Mouse (Mus musculus): Measurements from ENCODE around the gene Mipep. TPM values are rescaled to one million over a fixed set of nuclear protein-coding genes. Genes with fewer than 3 reads are reported as not detected.

Gene Mipep
- total RNA-seq, 2 experiments from 2014 or later = 25.5 to 25.8 TPM

GRCm38 (mm10) chr14:60797596-60797995 lies 13.2 kb downstream of the Mipep start:
- no peak for ATAC-seq (replicated peaks; ENCODE audit: poor library complexity, severe bottlenecking)

- no peak for ATAC-seq (replicated peaks; ENCODE audit: poor library complexity, severe bottlenecking)
Observed at GRCm38 (mm10) chr14:60798721-60799120, 14.3 kb downstream of the Mipep start.

GRCm38 (mm10) chr14:60799762-60800728 lies 15.7 kb downstream of the Mipep start:
- peak; percentile 35; the same call in 1 of the 2 replicates for ATAC-seq (replicated peaks; ENCODE audit: poor library complexity, severe bottlenecking)

GRCm38 (mm10) chr14:60802026-60802425 lies 17.7 kb downstream of the Mipep start:
- no peak for ATAC-seq (replicated peaks; ENCODE audit: poor library complexity, severe bottlenecking)

GRCm38 (mm10) chr14:60804978-60805377 lies 20.6 kb downstream of the Mipep start:
- no peak for ATAC-seq (replicated peaks; ENCODE audit: poor library complexity, severe bottlenecking)

GRCm38 (mm10) chr14:60805871-60806270 lies 21.5 kb downstream of the Mipep start:
- ATAC-seq (replicated peaks; ENCODE audit: poor library complexity, severe bottlenecking) = no peak

GRCm38 (mm10) chr14:60806891-60807344 lies 22.5 kb downstream of the Mipep start:
- no peak for ATAC-seq (replicated peaks; ENCODE audit: poor library complexity, severe bottlenecking)

- ATAC-seq (replicated peaks; ENCODE audit: poor library complexity, severe bottlenecking) = no peak
Observed at GRCm38 (mm10) chr14:60809881-60810280, 25.5 kb downstream of the Mipep start.

- ATAC-seq (replicated peaks; ENCODE audit: poor library complexity, severe bottlenecking) = no peak
Observed at GRCm38 (mm10) chr14:60811547-60811946, 27.2 kb downstream of the Mipep start.

- ATAC-seq (replicated peaks; ENCODE audit: poor library complexity, severe bottlenecking) = no peak
Observed at GRCm38 (mm10) chr14:60815098-60815497, 30.7 kb downstream of the Mipep start.

- ATAC-seq (replicated peaks; ENCODE audit: poor library complexity, severe bottlenecking) = no peak
Observed at GRCm38 (mm10) chr14:60818045-60818444, 33.7 kb downstream of the Mipep start.

- ATAC-seq (replicated peaks; ENCODE audit: poor library complexity, severe bottlenecking) = peak; percentile 56
Observed at GRCm38 (mm10) chr14:60830096-60830495, 45.7 kb downstream of the Mipep start.

- no peak for ATAC-seq (replicated peaks; ENCODE audit: poor library complexity, severe bottlenecking)
Observed at GRCm38 (mm10) chr14:60836709-60837108, 52.3 kb downstream of the Mipep start.

GRCm38 (mm10) chr14:60839654-60840053 lies 55.3 kb downstream of the Mipep start:
- no peak for ATAC-seq (replicated peaks; ENCODE audit: poor library complexity, severe bottlenecking)

GRCm38 (mm10) chr14:60841977-60842659 lies 57.7 kb downstream of the Mipep start:
- ATAC-seq (replicated peaks; ENCODE audit: poor library complexity, severe bottlenecking) = no peak

GRCm38 (mm10) chr14:60843596-60843995 lies 59.2 kb downstream of the Mipep start:
- no peak for ATAC-seq (replicated peaks; ENCODE audit: poor library complexity, severe bottlenecking)

GRCm38 (mm10) chr14:60845261-60846045 lies 61.1 kb downstream of the Mipep start:
- no peak for ATAC-seq (replicated peaks; ENCODE audit: poor library complexity, severe bottlenecking)

GRCm38 (mm10) chr14:60846174-60846573 lies 61.8 kb downstream of the Mipep start:
- ATAC-seq (replicated peaks; ENCODE audit: poor library complexity, severe bottlenecking) = no peak

- no peak for ATAC-seq (replicated peaks; ENCODE audit: poor library complexity, severe bottlenecking)
Observed at GRCm38 (mm10) chr14:60848194-60848593, 63.8 kb downstream of the Mipep start.

GRCm38 (mm10) chr14:60850101-60850500 lies 65.7 kb downstream of the Mipep start:
- ATAC-seq (replicated peaks; ENCODE audit: poor library complexity, severe bottlenecking) = no peak

All from granulocyte monocyte progenitor cell, adult 5-6 weeks (primary cell).